Mouse (Mus musculus) heart, postnatal 4 days (tissue): Measurements from ENCODE around the gene Miga2. TPM values are rescaled to one million over a fixed set of nuclear protein-coding genes. Genes with fewer than 3 reads are reported as not detected.

Experiments used
- DNase-seq: peaks from one replicate; pipeline ENCODE4 v3.0.0; 2021
- total RNA-seq, 2 experiments: library from RNA; stranded (reverse); gene quantifications; 2 replicates each; pipeline ENCODE4 v1.2.3; 2021

Gene Miga2
- total RNA-seq, 2 experiments from 2014 or later, result 52.4 to 63.5 TPM

DNA sequence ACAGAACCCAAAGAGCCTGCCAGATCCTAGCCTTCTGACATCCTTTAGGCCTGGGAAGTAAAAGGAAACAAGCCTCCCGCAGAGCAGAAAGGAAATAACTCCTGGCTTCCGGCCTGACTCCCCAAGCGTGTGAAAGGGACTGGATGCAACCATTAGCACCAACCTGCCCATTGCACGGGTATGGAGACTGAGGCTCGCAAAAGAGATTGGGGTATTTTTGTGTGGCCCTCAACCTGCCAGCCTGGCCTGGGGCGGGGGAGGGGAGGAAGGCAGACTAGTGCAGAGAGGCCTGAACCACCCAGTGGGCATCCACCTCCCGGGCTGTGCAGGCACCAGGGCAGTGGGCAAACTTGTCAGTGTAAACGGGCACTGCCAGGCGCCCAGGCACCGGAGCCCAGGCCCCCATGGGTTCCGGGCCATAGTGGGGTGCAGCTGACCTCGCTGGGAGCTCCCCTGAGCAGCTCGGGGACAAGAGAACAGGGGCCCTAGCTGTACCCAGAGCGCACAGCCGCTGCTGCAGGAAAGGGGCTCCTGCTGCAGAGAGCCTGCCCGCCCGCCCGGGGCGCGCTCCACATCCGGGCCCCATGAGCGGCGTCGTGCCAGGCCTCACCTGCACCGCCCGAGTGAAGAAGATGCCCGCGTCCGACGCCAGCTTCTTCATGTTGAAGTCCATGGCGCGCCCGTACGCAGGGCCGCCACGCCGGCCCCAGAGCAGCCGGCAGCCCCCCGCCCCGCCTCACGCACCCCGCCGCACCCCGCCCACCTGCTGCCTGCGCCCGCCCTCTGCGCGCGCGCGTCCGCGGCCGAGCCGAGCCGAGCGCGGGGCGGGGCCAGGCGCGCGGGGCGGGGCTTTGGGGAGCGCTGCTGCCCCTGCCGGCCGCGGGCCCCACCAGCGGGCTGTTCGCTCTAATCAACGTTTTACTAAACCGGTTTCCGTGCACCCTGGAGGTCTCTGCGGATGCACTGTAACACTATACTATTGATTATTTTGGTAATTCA lies 5.2 kb upstream of the Miga2 start, which contains the start of gene Sh3glb2:
Gene Sh3glb2, minus strand, starts transcription at position 805 of the 999 bp plus-strand sequence.
- DNase-seq, result peak; percentile 91

DNA sequence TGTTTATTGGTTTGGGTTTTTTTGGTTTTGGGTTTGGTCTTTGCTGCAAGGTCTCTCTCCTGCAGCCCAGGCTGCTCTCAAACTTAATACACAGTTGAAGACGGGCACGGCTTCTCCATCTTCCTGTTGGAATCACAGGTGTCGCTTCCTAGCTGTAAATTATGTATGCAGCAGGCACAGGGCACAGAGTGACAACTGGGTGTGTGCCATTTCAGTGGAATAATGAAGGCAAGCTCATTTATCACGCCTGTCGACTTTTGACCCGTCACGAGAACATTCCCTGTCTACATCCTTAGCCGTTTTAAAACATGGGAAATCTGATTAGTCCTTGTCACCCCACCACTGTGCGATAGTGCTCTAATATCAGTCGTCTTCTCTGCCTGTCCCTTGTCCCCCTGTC lies 3.4 kb upstream of the Miga2 start:
- no peak for DNase-seq

DNA sequence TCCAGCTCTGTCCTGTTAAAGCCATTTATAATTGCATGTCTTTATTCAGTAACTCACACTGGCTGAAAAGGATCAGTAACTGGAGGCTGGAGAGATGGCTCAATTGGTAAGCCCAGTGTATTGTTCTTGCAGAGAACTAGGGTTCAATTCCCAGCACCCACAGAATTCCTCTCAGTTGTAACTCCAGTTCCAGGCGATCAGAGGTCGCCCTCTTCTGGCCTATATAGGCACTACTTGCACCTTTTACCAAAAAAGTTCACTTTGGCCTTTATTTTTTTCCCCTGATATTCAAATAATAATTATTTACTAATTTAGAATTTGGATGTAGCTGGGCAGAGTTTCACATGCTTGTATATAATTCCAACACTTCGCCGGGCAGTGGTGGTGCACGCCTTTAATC lies 1.2 kb upstream of the Miga2 start:
- DNase-seq, result no peak

DNA sequence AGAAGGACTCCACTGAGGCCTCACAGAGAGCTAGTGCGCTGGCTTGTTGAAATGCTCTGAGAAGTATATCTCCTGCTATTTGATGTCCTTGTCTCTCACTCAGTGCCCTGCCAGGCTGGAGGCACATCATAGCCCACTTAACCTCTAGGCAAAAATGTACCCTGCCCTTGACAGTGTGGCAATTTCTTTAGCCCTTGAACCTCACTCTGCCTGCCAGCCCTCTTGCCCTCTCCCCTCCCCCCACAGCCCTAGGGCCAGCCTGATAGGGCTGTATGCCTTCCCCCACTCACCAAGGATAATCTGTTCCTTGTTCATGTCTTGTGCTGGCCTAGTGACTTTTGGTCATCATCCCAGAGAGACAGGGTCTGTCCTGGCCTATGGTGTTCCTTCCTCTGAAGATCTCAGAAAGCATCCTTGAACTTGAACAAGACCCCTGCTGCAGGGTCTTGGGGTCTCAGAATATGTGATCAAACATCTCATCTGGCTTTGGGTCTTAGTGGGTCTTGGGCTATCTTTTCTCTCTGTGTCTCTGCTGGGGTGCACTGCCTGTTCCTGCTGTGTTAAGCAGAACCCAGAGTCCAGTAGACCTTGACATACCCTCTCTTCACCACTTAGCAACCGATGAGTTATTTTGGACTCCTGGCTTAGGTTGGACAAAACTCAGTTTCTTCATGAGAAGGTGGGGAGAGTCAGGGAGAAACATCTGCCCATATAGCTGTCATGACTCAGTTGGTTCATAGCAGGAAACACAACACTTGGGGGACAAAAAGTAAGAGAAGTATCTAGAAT lies 1.4 kb downstream of the Miga2 start:
- DNase-seq, result no peak

DNA sequence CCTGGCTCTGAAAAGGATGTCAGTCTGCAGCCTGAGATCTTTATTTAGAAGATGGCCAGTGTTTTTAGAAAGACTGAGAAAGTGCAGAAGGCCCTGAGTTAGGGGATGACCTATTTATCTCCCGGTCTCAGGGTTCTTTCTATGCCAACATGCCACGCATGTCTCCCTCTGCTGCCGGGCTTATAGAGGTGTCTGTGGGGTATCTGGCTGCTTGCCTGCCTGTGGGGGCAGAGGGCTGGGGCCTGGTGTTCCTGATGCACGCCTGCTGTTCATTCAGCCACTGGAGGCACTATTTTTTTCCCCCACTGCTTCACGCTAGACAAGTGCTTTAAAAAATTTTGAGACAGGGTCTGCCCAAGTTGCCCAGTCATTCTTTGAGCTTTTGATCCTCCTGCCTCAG lies 2.2 kb downstream of the Miga2 start:
- DNase-seq, result peak; percentile 44

DNA sequence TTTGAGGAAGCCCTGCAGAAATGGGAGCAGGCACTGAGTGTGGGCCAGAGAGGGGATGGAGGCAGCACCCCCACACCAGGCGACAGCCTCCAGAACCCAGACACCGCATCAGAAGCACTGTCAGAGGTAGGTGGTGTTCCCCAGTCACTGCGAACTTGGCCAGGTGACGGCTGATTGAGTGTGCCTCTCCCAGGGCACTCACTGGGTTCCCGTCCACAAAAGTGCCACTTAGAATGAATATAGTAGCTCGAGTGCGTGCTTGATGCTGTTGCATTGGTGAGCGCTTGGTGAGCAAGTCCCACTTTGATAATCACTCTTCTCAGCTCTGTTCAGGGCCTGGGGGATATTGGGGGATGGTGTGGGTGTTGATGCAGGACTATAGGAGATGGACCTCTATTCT lies 7.5 kb downstream of the Miga2 start:
- DNase-seq, result no peak

DNA sequence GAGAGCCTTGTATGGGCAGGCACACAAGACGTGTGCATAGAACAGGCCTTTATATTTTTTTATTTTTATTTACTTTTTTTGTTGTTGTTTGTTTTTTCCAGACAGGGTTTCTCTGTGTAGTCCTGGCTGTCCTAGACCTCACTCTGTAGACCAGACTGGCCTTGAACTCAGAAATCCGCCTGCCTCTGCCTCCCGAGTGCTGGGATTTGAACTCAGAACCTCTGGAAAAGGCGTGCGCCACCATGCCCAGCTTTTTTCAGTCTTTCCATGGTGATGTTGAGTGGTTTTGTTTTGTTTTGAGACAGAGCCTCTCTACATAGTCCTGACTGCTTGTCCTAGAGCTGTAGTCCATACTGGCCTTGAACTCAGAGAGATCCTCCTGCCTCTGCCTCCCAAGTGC lies 8.7 kb downstream of the Miga2 start:
- DNase-seq, result no peak

DNA sequence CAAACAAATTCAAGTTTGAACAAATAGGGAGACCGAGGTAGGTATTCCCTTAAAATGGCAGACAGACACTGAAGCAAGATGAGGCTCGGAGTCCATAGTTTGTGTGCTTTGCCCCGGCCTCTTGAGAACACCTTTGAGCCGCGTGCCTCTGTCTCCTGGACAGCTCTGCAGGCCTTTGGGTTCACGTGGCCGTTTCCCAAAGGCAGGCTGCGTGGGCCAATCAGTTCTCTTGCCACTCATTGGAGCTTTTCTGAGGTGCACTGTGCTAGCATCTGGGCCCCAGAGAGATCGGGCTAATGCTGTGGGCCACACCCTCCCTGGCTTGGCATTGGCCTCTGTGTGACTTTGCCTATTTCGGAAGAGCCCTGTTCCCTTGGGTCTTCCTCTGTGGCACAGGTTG lies 11.9 kb downstream of the Miga2 start:
- DNase-seq, result no peak

DNA sequence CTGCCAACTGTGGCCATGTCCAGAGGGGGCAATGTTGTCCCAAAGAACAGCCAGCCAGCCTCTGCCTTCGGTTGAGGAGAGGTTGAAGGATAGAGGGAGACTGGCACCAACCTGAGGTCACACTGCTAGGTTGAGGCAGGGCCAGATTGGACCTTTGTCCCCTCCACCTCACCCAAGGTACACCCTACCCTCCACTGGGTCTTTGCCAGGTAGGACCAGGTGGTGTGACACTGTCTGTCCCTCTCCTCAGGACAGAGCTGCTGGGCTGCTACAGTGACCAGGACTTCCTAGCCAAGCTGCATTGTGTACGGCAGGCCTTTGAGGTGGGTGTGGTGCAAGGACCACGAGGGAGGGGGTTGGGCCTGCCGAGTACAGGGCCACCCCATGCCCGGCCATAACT lies 13.7 kb downstream of the Miga2 start:
- DNase-seq, result no peak

DNA sequence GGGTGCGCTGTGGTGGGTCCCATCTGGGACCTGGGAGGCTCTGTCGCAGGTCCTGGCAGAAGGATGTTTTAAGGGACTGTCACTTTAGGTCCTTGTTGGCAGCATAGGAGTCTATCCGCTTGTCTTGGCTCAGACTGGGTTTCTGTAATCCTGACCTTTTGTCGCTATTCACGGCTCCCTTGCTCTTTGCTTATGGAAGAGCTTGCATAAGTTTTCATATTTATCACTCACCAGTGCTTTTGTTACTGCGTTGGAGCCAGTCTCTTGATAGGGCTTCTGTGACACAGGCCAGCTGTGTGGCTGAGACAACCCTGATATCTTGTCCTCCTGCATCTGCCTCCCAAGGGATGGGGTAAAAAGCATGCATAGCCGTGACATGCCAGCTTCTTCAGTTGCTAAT lies 15.3 kb downstream of the Miga2 start:
- DNase-seq, result no peak

DNA sequence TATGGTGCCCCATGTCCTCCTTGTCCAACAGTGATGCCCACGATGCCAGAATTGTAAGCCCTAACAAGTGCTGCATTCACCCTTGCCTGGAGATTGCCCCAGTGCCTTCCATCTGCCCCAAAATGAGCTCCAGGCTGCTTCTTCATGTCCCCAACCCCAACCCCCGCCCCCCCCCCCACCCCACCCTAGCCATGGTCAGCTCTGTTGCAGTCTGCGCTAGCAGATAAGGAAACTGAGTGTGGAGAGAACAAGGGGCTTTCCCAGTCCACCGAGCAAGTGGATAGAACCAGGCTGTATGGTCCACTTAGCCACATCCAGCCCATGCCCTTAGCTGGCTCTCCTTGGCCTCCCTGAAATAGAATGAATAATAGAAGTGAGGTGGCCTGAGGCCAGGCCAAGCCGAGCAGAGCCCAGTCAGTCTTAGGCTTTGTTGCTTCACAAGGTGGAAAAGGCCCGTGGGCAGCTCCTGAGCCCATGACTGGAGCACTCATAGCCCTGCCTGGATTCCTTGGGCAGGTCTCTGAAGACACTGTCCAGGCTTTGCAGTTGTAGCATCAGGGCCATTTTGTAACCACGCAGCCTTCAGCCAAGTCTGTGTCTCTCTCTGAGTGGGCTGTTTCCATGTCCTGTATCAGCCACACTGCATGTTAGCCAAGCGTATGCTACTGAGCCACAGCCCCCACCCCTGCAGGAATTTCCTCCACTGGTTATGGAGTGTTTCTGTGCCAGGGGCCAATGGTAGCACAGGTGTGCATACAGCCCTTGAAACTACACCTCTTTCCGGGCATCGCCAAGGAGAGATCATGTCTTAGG lies 16.7 kb downstream of the Miga2 start:
- no peak for DNase-seq

DNA sequence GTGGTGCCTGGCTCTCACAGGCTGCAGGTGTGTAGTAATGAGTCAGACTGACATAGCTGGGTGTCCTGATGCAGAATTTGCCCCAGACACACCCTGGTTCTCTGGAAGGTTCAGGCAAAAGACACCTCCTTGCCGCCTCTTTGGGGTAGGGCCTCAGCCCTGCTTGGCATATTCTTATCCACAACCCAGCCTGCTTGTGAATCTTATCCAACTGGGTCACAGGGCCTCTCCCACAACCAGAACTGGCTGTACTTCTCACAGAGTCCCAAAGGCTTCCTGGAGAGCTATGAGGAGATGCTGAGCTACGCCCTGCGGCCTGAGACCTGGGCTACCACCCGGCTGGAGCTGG lies 17.3 kb downstream of the Miga2 start:
- DNase-seq, result no peak

DNA sequence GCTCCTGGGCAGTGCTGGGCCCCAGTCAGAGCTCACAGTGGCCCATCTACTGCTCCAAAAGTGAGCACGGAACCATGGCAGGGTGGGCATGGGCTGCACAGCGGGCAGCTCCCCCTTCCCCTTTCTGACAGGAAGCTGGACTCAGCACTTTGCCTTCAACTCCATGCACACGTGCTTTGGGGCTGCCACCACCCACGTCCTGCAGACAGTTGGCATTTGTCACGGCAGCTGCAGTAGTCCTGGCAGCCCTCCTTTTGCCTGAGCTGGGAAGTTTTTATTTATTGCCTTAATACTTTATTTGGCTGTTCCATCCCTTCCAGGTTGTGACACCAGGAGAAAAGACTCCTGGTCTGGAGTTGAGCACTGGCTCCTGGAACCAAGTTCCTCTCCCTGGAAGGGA lies 20.8 kb downstream of the Miga2 start:
- DNase-seq, result no peak

DNA sequence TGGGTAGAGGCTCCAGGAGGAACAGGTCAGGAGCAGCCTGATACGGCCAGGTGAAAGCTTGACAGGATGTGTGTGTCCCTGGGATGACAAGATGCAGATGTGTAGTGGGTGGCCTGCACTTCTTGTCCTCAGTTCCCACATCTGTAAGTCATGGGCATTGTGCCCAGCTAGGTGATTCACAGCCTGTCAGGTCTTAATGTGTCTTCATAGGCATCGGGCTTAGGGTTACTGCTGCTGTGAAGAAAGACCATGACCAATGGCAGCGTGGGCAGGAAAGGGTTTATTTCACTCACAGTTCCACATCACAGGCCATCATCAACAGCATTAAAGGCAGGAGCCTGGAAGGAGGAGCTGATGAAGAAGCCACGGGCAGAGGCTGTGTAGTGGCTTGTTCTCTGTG lies 21.6 kb downstream of the Miga2 start:
- DNase-seq, result no peak

DNA sequence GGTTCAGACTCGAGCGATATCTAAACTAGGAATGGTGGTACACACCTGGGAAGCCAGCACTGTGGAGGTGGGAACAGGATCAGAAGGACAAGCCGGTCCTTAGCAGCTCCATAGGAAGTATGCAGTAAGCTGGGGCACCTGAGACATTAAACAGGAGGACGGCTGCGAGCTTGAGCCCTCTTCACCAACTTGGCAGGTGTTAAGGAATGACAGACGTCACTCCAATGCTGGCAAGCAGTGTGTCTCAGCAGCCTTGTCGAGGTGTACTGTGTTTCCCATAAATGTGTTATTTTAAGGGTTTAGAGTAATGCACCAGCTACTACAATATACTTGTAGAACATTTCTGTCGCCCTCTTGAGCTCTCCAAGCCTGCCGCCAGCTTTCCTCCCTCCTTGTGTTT lies 22.9 kb downstream of the Miga2 start:
- DNase-seq, result no peak

DNA sequence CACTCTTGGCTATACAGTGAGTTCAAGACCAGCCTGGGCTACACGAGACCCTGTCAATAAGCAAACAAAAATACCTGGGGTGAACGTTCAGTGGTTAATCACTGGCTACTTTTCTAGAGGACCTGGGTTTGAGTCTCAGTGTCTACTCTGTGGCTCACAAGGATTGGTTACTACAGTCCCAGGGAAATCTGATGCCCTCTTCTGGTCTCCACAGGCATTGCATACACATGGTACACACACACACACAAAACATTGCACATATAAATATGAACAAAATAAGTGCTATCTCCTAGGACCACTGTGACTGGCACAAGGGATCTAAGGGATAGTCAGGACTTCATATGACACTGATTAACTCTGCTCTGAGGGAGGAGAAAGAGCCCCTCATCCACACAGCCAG lies 25.0 kb downstream of the Miga2 start:
- DNase-seq, result no peak

DNA sequence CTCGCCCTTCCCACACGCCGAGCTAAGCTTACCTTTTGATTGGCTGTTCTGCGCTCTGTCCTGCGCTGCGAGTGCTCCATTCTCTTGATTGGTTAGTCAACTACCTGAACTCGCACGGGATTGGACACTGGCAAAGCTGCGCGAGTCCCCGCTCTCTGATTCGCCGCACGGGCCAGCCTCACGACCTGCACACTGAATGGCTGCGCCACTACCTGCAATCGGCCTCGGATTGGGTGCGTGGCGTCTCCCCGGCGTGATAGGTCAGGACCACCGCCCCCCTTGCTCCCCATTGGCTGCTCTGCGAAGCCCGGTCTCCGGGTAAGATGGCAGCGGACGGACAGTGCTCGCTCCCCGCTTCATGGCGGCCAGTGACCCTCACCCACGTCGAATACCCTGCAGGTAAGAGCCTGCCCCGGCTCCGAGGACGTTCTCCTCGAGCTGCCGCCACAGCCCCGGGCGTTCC lies 28.1 kb downstream of the Miga2 start, which contains the start of gene Dolpp1:
Gene Dolpp1, plus strand, starts transcription at position 141 of the 463 bp plus-strand sequence.
- DNase-seq, result peak; percentile 96

DNA sequence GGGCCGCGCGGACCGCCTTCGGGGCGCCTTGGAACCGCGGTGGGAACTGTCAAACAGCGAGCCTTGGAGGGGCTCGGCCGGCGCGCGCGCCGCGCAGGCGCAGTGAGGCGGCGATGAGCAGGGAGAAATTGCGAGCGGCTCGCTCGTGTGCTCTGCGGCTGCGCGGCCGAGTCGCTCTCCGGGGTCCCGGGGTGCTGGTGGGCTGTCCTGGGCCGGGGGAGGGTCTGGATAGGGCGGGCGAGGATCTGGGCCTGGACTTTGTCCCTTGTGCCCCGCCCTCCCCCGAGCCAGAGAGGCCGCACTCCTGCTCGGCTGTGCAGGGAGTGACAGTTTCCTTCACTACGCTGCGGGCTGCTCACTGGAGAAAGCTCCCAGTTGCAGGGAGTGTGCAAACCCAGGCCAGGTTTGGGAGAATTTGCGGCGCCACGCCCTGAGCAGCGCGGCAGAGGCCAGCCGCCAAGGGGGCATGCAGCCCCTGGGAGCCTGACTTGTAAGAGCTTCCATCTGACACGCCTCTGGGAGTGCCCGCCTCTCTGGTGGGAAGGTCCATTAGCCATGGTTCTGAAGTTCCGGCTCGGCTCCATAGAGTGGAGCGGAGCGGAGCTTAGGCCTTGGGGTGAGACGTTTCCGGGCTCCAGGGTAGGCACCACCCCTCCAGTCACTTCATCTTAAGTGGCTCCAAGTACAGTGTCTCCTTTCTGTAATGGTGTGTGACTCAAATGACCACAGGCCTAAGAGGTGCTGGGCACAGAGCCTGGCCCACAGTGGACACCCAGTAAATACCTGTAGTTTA lies 28.7 kb downstream of the Miga2 start:
- peak; percentile 85 for DNase-seq

DNA sequence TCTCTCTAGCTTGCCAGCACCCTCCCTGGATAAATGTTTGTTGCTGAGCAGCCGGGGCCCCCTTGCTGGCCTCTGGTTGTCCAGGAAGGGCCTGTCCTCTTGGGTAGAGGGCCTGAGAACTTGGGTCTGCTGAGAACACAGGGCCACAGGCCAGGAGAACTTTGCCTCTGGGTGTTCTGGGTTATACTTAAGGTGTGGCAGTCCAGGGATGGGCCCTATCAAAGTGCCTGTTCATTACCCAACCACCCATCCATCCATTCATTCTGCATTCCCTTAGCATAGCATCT lies 29.3 kb downstream of the Miga2 start:
- DNase-seq, result no peak

DNA sequence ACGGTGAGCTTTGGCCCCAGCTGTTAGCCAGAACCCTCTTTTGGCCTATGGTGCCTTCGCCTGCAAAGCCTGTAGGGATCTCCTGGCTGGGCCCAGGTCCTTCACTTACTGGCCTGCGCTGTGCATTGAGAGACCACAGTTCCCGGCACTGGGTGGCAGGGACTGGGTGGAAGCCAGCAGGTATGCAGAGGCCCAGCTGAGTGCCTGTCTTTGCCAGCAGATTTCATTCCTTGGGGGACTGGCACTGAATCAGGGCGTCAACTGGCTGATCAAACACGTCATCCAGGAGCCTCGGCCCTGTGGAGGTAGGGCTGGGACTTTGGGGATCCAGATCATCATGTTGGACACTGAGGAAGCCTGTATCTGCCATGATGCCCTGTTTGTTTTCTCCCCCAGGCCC lies 31.7 kb downstream of the Miga2 start:
- no peak for DNase-seq

DNA sequence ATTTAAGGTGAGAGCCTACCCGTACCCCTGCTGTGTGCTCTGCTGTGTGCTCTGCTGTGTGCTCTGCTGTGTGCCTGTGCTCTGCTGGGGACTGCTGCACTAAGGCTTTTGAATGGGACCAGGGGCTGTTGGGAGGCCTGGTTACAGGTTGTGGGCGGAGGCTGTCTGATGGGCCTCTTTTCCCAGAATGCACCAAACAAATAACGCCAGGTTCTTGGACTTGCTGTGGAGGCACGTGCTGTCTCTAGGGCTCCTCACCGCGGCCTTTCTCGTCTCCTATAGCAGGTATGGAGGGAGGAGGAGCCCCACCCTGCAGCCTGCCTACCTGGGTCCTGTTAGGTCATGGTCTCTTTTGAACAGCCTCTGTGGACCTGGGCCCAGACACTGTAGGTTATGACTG lies 32.2 kb downstream of the Miga2 start:
- no peak for DNase-seq

DNA sequence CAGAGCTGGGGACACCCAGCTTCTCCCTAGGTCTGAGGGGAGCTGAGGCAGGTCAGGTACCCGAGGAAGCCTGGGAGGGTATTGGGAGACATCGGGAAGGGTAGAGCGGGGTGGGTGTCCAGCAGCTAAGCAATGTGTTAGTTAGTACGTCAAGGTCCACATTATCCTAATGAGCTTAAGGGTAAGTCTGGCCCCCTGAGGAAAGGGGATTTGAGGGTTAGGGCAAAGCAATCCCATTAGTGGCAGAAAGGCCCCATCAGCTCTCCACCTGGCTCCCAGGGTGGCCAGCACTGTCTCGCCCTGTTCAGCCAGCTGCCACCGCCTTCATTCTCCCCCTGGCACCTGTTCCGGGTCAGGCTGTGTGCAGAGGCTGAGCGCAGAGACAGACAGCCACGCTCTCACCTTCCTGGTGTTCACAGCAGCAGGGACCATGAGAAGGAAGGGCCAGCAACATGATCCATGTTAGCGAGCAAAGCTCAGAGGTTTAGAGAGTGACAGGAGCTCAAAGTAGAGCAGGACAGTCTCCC lies 34.0 kb downstream of the Miga2 start:
- no peak for DNase-seq
